8 mouse cellular contexts compared by ENCODE assay signal in genomic region chr3:151001881-151002412, GRCm38 (mm10).
DNase-seq lines count a peak whose midpoint lies in the region; ATAC-seq and TF ChIP-seq lines count a peak whose summit lies in the region.

No protein-coding gene starts in this region.

- WGBS in heart, embryonic 12.5 days = 26% methylated on average over 6 of the region's 6 CpGs
- 33% methylated on average over 6 of the region's 6 CpGs for WGBS in hindbrain, embryonic 14.5 days
- 17% methylated on average over 6 of the region's 6 CpGs for WGBS in liver, postnatal 0 days (ENCODE audit: insufficient replicate concordance)
- WGBS in stomach, postnatal 0 days = 27% methylated on average over 6 of the region's 6 CpGs

- H3K4me1 ChIP-seq in heart, embryonic 12.5 days (replicated peaks) = peaks cover 3% of the 10 kb centered on the region; the same call in 1 of the 2 replicates
- H3K4me1 ChIP-seq in E14TG2a.4 (replicated peaks; ENCODE audit: low read depth, low read length) = no peaks in the 10 kb centered on the region
- H3K4me1 ChIP-seq in hindbrain, embryonic 14.5 days (replicated peaks; ENCODE audit: control insufficient read depth, insufficient read depth, low read length) = no peaks in the 10 kb centered on the region
- H3K4me1 ChIP-seq in liver, postnatal 0 days (ENCODE audit: insufficient read depth) = no peaks in the 10 kb centered on the region
- no peaks in the 10 kb centered on the region for H3K4me1 ChIP-seq in stomach, postnatal 0 days (replicated peaks; ENCODE audit: control insufficient read depth, insufficient read depth)

- DNase-seq in heart, adult 9 months (ENCODE audit: low spot score in 2 of 2) = no peak
- DNase-seq in c-Kit-positive CD71-negative TER-119-negative erythroid progenitor cells, embryonic 14.5 days (ENCODE audit: low read depth) = peak; percentile 14
- DNase-seq in hindbrain, embryonic 14.5 days (ENCODE audit: low spot score) = peak; percentile 80
- DNase-seq in liver, postnatal 0 days = no peak
- peak; percentile 19 for DNase-seq in stomach, postnatal 0 days (ENCODE audit: low spot score)
- DNase-seq in urinary bladder, adult 2 months (ENCODE audit: low spot score) = no peak

- H3K36me3 ChIP-seq in heart, embryonic 12.5 days = no peaks in the 10 kb centered on the region
- H3K36me3 ChIP-seq in E14TG2a.4 (ENCODE audit: insufficient read depth, low read length) = no peaks in the 10 kb centered on the region
- no peaks in the 10 kb centered on the region for H3K36me3 ChIP-seq in hindbrain, embryonic 14.5 days (replicated peaks; ENCODE audit: control insufficient read depth, insufficient read depth)
- H3K36me3 ChIP-seq in liver, postnatal 0 days (replicated peaks; ENCODE audit: insufficient read depth, low read length) = no peaks in the 10 kb centered on the region
- no peaks in the 10 kb centered on the region for H3K36me3 ChIP-seq in stomach, postnatal 0 days (ENCODE audit: control insufficient read depth, insufficient read depth, low read length)

- ATAC-seq in heart, embryonic 12.5 days (ENCODE audit: insufficient number of reproducible peaks, low FRiP score) = no peak
- no peak for ATAC-seq in hindbrain, embryonic 14.5 days (ENCODE audit: low FRiP score)
- no peak for ATAC-seq in liver, postnatal 0 days
- ATAC-seq in stomach, postnatal 0 days (ENCODE audit: low FRiP score, low TSS enrichment) = no peak

- TF ChIP-seq EP300 in liver, postnatal 0 days (IDR thresholded peaks at IDR 0.05; ENCODE audit: low read depth) = no peak
- TF ChIP-seq EP300 in stomach, postnatal 0 days (optimal IDR thresholded peaks at IDR 0.05) = no peak

- H3K27ac ChIP-seq in heart, embryonic 12.5 days (ENCODE audit: poor library complexity, severe bottlenecking) = no peak overlapping the region
- H3K27ac ChIP-seq in hindbrain, embryonic 14.5 days = no peak overlapping the region
- no peak overlapping the region for H3K27ac ChIP-seq in liver, postnatal 0 days (ENCODE audit: low read depth)
- H3K27ac ChIP-seq in stomach, postnatal 0 days (replicated peaks) = no peak overlapping the region

- H3K9ac ChIP-seq in heart, embryonic 12.5 days = no peak overlapping the region
- no peak overlapping the region for H3K9ac ChIP-seq in hindbrain, embryonic 14.5 days
- no peak overlapping the region for H3K9ac ChIP-seq in liver, postnatal 0 days (replicated peaks)
- no peak overlapping the region for H3K9ac ChIP-seq in stomach, postnatal 0 days (ENCODE audit: low read length)

- H3K9me3 ChIP-seq in heart, embryonic 12.5 days (replicated peaks) = no peaks in the 10 kb centered on the region
- H3K9me3 ChIP-seq in E14TG2a.4 (ENCODE audit: low read length) = no peaks in the 10 kb centered on the region
- H3K9me3 ChIP-seq in hindbrain, embryonic 14.5 days (ENCODE audit: control insufficient read depth, low read length) = no peaks in the 10 kb centered on the region
- no peaks in the 10 kb centered on the region for H3K9me3 ChIP-seq in liver, postnatal 0 days (ENCODE audit: low read length)
- no peaks in the 10 kb centered on the region for H3K9me3 ChIP-seq in stomach, postnatal 0 days (ENCODE audit: control insufficient read depth, low read length)

- H3K4me2 ChIP-seq in heart, embryonic 12.5 days = peak overlapping the region; percentile 36; the same call in 1 of the 2 replicates
- H3K4me2 ChIP-seq in hindbrain, embryonic 14.5 days (replicated peaks) = no peak overlapping the region
- H3K4me2 ChIP-seq in liver, postnatal 0 days (ENCODE audit: low read depth, low read length) = no peak overlapping the region
- H3K4me2 ChIP-seq in stomach, postnatal 0 days (replicated peaks; ENCODE audit: low read depth) = no peak overlapping the region

- no peak overlapping the region for H3K4me3 ChIP-seq in heart, embryonic 12.5 days
- H3K4me3 ChIP-seq in E14TG2a.4 (replicated peaks; ENCODE audit: low read length) = no peak overlapping the region
- H3K4me3 ChIP-seq in hindbrain, embryonic 14.5 days (replicated peaks; ENCODE audit: low read length) = no peak overlapping the region
- H3K4me3 ChIP-seq in liver, postnatal 0 days (ENCODE audit: low read depth, low read length) = no peak overlapping the region
- H3K4me3 ChIP-seq in stomach, postnatal 0 days (ENCODE audit: low read depth, low read length) = no peak overlapping the region

- peak; percentile 48 for TF ChIP-seq CTCF in E14TG2a.4 (conservative IDR thresholded peaks at IDR 0.05; ENCODE audit: low read length)
- TF ChIP-seq CTCF in liver, postnatal 0 days (IDR thresholded peaks at IDR 0.05; ENCODE audit: low read depth) = peak; percentile 46
- peak; percentile 74 for TF ChIP-seq CTCF in stomach, postnatal 0 days (IDR thresholded peaks at IDR 0.05; ENCODE audit: low read depth)

- H3K27me3 ChIP-seq in heart, embryonic 12.5 days (replicated peaks) = no peaks in the 10 kb centered on the region
- no peaks in the 10 kb centered on the region for H3K27me3 ChIP-seq in E14TG2a.4 (ENCODE audit: insufficient read depth, low read length)
- H3K27me3 ChIP-seq in hindbrain, embryonic 14.5 days (ENCODE audit: control insufficient read depth, insufficient read depth, low read length) = no peaks in the 10 kb centered on the region
- H3K27me3 ChIP-seq in liver, postnatal 0 days (ENCODE audit: insufficient read depth, low read length) = no peaks in the 10 kb centered on the region
- no peaks in the 10 kb centered on the region for H3K27me3 ChIP-seq in stomach, postnatal 0 days (ENCODE audit: control insufficient read depth, insufficient read depth, low read length)

Comparison
In these comparisons a context has a peak if more than half of its experiments do, and no peak if none do; other contexts are left out.
1. DNase-seq: peak in c-Kit-positive CD71-negative TER-119-negative erythroid progenitor cells, embryonic 14.5 days (single experiment), hindbrain, embryonic 14.5 days (single experiment) and stomach, postnatal 0 days (single experiment); none in heart, adult 9 months (0 of 2), liver, postnatal 0 days (single experiment) and urinary bladder, adult 2 months (single experiment).
2. Peak in every context shown above with its lines, with median percentiles within 50 percentile points of each other: CTCF ChIP-seq.